Mouse (Mus musculus) cerebellum, adult 2 months (tissue): ENCODE results near the gene Ncs1.

Experiments
- CTCF ChIP-seq: fragments of 200-500 bp; IDR thresholded peaks from 2 replicates; pipeline ENCODE4 v1.5.1; 2011; ENCODE audit warnings: low read depth, mild to moderate bottlenecking, control low read depth, low read length, moderate library complexity, borderline replicate concordance; ENCODE audit not compliant: insufficient read depth
- POLR2A ChIP-seq: fragments of 200-500 bp; IDR thresholded peaks from 2 replicates; pipeline ENCODE4 v1.6.1; 2011; ENCODE audit warnings: low read length, control low read depth, borderline replicate concordance; ENCODE audit not compliant: insufficient read depth

DNA sequence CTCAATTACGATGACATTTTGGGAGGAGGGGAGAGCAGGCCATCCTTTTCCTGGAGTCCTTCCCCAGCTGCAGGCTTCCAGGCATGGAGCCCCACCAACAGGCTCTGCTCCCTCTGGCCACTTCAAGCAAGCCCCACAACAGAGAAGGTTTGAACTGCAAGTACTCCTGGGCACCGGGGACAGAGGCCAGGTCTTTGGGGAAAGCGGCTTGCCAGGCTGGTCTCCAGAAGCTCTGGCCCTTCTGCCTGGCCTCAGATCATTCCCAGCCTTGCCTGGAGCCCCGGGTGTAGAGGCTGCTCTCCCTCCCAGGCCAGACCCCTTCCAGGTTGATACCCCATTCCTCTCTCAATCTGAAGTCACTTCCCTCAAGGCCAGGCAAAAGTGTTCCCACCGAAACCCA is 572 bp upstream of the Ncs1 start:
- TF ChIP-seq POLR2A (no peak), CTCF (no peak)
